Mouse (Mus musculus) brain, adult 10 weeks (tissue): ENCODE results near the gene Gm20683. TPM values are rescaled to one million over a fixed set of nuclear protein-coding genes. Genes with fewer than 3 reads are reported as not detected.

Experiments used
- polyA plus RNA-seq: library from polyadenylated mRNA; stranded (reverse); fragments of 350-450 nt; fragmentation: Illumina TruSeq; extraction: RNeasy Lipid Tissue Mini Kit (QIAGEN cat#74804); gene quantifications from one replicate; pipeline ENCODE4 v1.2.3, GENCODE M21; 2015; ENCODE audit warnings: low read depth, low replicate concordance

Gm20683 gene
- polyA plus RNA-seq = 23.4 TPM

GRCm38 (mm10) chr17:25841117-25841880, at the start of gene Gm20683:
Gene Gm20683 (minus strand): TSS chr17:25841763.

GRCm38 (mm10) chr17:25880196-25880910, 38.8 kb upstream of the Gm20683 start, which contains the start of gene Wfikkn1:
Gene Wfikkn1 (minus strand): TSS chr17:25880858.

GRCm38 (mm10) chr17:25874721-25875170, 33.2 kb upstream of the Gm20683 start, which contains the start of gene Mettl26:
Gene Mettl26 (plus strand): TSS chr17:25875074.

GRCm38 (mm10) chr17:25868601-25869191, 27.1 kb upstream of the Gm20683 start, which contains the start of gene Mcrip2:
Gene Mcrip2 (minus strand): TSS chr17:25868764.

GRCm38 (mm10) chr17:25860832-25861703, 19.5 kb upstream of the Gm20683 start, which contains the start of gene Wdr90:
Gene Wdr90 (minus strand): TSS chr17:25861501.

GRCm38 (mm10) chr17:25844396-25844901, 2.9 kb upstream of the Gm20683 start, which contains the start of gene Rhot2:
Gene Rhot2 (minus strand): TSS chr17:25844851.

GRCm38 (mm10) chr17:25837076-25837410, 4.5 kb downstream of the Gm20683 start, which contains the start of gene Rhbdl1:
Gene Rhbdl1 (minus strand): TSS chr17:25837295.

GRCm38 (mm10) chr17:25833291-25833663, 8.3 kb downstream of the Gm20683 start, which contains the start of gene Stub1:
Gene Stub1 (minus strand): TSS chr17:25833404.

GRCm38 (mm10) chr17:25828712-25829557, 12.6 kb downstream of the Gm20683 start, which contains the start of gene Jmjd8:
Gene Jmjd8 (plus strand): TSS chr17:25828867.

GRCm38 (mm10) chr17:25823452-25823851, 18.1 kb downstream of the Gm20683 start, which contains the start of gene Wdr24:
Gene Wdr24 (plus strand): TSS chr17:25823627.

GRCm38 (mm10) chr17:25808789-25809605, 32.6 kb downstream of the Gm20683 start, which contains the start of gene Fbxl16:
Gene Fbxl16 (plus strand): TSS chr17:25809085.

GRCm38 (mm10) chr17:25796951-25797369, 44.6 kb downstream of the Gm20683 start, which contains the start of gene Metrn:
Gene Metrn (minus strand): TSS chr17:25797136.

GRCm38 (mm10) chr17:25795609-25796092, 45.9 kb downstream of the Gm20683 start, which contains the start of gene AC134908.4:
Gene AC134908.4 (minus strand): TSS chr17:25795659.

GRCm38 (mm10) chr17:25792615-25793014, 48.9 kb downstream of the Gm20683 start, which contains the start of gene Fam173a:
Gene Fam173a (minus strand): TSS chr17:25792901.

GRCm38 (mm10) chr17:25786280-25786679, 55.3 kb downstream of the Gm20683 start, which contains the start of gene Ccdc78:
Gene Ccdc78 (plus strand): TSS chr17:25786580.

GRCm38 (mm10) chr17:25785281-25785745, 56.2 kb downstream of the Gm20683 start, which contains the start of gene Haghl:
Gene Haghl (minus strand): TSS chr17:25785673.

